Mouse (Mus musculus) forebrain, embryonic 11.5 days (tissue): ENCODE data around the gene Zscan4b. TPM values are rescaled to one million over a fixed set of nuclear protein-coding genes. Genes with fewer than 3 reads are reported as not detected.
"Not testable (repeated sequence)": the region's sequence is repeated elsewhere in the genome, so short reads cannot be mapped to it uniquely, and the experiment has no call there.

Source experiments
- ATAC-seq: fragments of 200-750 bp; cut with Nextera tagmentation; replicated peaks from 2 replicates; pipeline ENCODE4 v1.8.0; 2017; ENCODE audit warnings: moderate TSS enrichment; ENCODE audit not compliant: low FRiP score
- DNase-seq: peaks from one replicate; pipeline ENCODE4 v3.0.0-alpha.2; 2017; ENCODE audit warnings: low spot score
- H3K27ac ChIP-seq: fragments of 300-500 bp; sonication (generic); 2 replicates; pipeline ENCODE4 v1.5.1; 2014; ENCODE audit warnings: low read depth, low read length
- H3K27me3 ChIP-seq: fragments of 300-500 bp; sonication (generic); 2 replicates; pipeline ENCODE4 v1.6.1; 2014; ENCODE audit warnings: mild to moderate bottlenecking, low read length, mixed read lengths; ENCODE audit not compliant: control insufficient read depth, insufficient read depth
- H3K36me3 ChIP-seq: fragments of 300-500 bp; sonication (generic); 2 replicates; pipeline ENCODE4 v1.6.1; 2014; ENCODE audit warnings: mild to moderate bottlenecking, low read length, moderate library complexity, mixed read lengths; ENCODE audit not compliant: control insufficient read depth, insufficient read depth
- H3K4me1 ChIP-seq: fragments of 300-500 bp; sonication (generic); replicated peaks from 2 replicates; pipeline ENCODE4 v1.6.1; 2014; ENCODE audit warnings: low read length, mixed read lengths; ENCODE audit not compliant: control insufficient read depth, insufficient read depth
- H3K4me2 ChIP-seq: fragments of 300-500 bp; sonication (generic); 2 replicates; pipeline ENCODE4 v1.6.1; 2014; ENCODE audit warnings: low read depth, mild to moderate bottlenecking, low read length, moderate library complexity, mixed read lengths; ENCODE audit not compliant: severe bottlenecking
- H3K4me3 ChIP-seq: fragments of 300-500 bp; sonication (generic); 2 replicates; pipeline ENCODE4 v1.5.1; 2014; ENCODE audit warnings: low read depth, low read length
- H3K9ac ChIP-seq: fragments of 300-500 bp; sonication (generic); 2 replicates; pipeline ENCODE4 v1.6.1; 2014; ENCODE audit warnings: low read length
- H3K9me3 ChIP-seq: fragments of 300-500 bp; sonication (generic); 2 replicates; pipeline ENCODE4 v1.6.1; 2016; ENCODE audit warnings: low read length, mixed read lengths; ENCODE audit not compliant: control insufficient read depth
- WGBS: fragments of 180-500 bp; shearing (Covaris S2); extraction: QIAGEN DNeasy Blood & Tissue Kit; methylation state at CpG from one replicate; pipeline ENCODE4 v1.1.7; 2014; 5-methylcytosine and 5-hydroxymethylcytosine counted together
- polyA plus RNA-seq: library from polyadenylated mRNA; unstranded; fragments of >200 nt; fragmentation: Nextera tagmentation; extraction: Ambion mirVana; gene quantifications from 2 replicates; pipeline ENCODE4 v1.2.1, GENCODE M21; 2014

The Zscan4b gene
- polyA plus RNA-seq, result not detected in 2 replicates

DNA sequence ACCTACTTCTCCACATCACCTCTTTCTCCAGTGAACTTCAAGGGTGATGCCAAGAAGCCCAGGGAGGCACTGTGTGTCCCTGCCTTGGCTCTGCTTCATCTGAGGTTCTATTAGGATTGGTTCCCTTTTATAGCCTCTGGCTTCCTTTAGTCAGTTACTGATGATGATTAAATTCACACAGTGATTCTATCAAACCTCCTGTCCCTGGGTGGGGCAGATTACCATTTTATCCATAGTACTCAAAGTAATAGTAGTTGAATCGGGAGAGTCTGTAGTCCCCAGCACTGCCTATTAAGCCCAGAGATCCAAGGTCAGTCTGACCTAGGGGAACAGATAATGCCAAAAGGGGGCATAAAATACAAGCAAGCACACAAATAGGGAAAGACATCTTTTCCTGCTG is at the start of gene Zscan4b:
TSS of gene Zscan4b (minus strand) at position 101 of the 400 bp plus-strand sequence.
- not testable (repeated sequence) for H3K27me3 ChIP-seq, H3K9ac ChIP-seq, DNase-seq, H3K36me3 ChIP-seq, H3K4me3 ChIP-seq, H3K27ac ChIP-seq, H3K4me2 ChIP-seq, H3K9me3 ChIP-seq, ATAC-seq, H3K4me1 ChIP-seq
- WGBS, result 79% methylated on average over 1 of the region's 1 CpGs

Other genes starting within 250 kb of the Zscan4b start
- gene Nlrp4b, start 217.3 kb downstream of the Zscan4b start, polyA plus RNA-seq, result not detected in 2 replicates
- not detected in 2 replicates for gene Vmn1r71, start 150.7 kb downstream of the Zscan4b start, polyA plus RNA-seq
- gene Zscan4c, start 100.7 kb upstream of the Zscan4b start, polyA plus RNA-seq, result not detected in 2 replicates
- not detected in 2 replicates for gene Zscan4-ps1, start 164.6 kb upstream of the Zscan4b start, polyA plus RNA-seq